In genomic region chr10:18996331-18996730, GRCm38 (mm10) we compare ENCODE assay signal across 18 mouse cellular contexts. TPM values are rescaled to one million over a fixed set of nuclear protein-coding genes. Genes with fewer than 3 reads are reported as not detected.
DNase-seq lines count a peak whose midpoint lies in the region; ATAC-seq and TF ChIP-seq lines count a peak whose summit lies in the region.
"Had no signal": no experiment of that assay in that cellular context is flagged by ENCODE, and none has a peak within 500 bp of the region (broad histone marks: within the 10 kb centered on the region; RNA-seq: fewer than 3 reads in every experiment).

No protein-coding gene starts in this region.

- no peak for ATAC-seq in forebrain, embryonic 12.5 days (ENCODE audit: low FRiP score)
- ATAC-seq: forebrain, embryonic 14.5 days had no signal

- H3K4me1 ChIP-seq in forebrain, embryonic 12.5 days: no peaks in the 10 kb centered on the region
- H3K4me1 ChIP-seq: embryonic facial prominence, embryonic 13.5 days; heart, embryonic 12.5 days; hindbrain, embryonic 15.5 days had no signal

- no peak overlapping the region for H3ac ChIP-seq in myocyte (ENCODE audit: control insufficient read depth, insufficient read length)

- H3K79me2 ChIP-seq in myocyte (ENCODE audit: control insufficient read depth, insufficient read depth): no peaks in the 10 kb centered on the region

- DNase-seq in adrenal gland, adult 2 months: peak; percentile 20
- no peak for DNase-seq in adrenal gland, adult 8-10 months
- DNase-seq in 416B (ENCODE audit: low read depth) (peak; percentile 11), NIH3T3 (ENCODE audit: low read depth) (peak; percentile 22)
- DNase-seq in layer of hippocampus, adult 8-10 months (ENCODE audit: low spot score in 2 of 2): no peak
- DNase-seq in natural killer cell, adult 2 months (ENCODE audit: low spot score in 2 of 2): no peak
- DNase-seq: adrenal gland, postnatal 14 days; cerebellum, adult 18-20 months; cerebellum, adult 9-11 months; cerebellum, postnatal 36 days; gastrocnemius, postnatal 25 days; kidney, adult 18-20 months had no signal

- no peaks in the 10 kb centered on the region for H3K9me3 ChIP-seq in forebrain, embryonic 12.5 days
- H3K9me3 ChIP-seq: embryonic facial prominence, embryonic 13.5 days; hindbrain, embryonic 15.5 days had no signal

- TF ChIP-seq POLR2A in myocyte (IDR thresholded peaks at IDR 0.05; ENCODE audit: insufficient read length, low read depth): no peak

- H3K9ac ChIP-seq in forebrain, embryonic 12.5 days: no peak overlapping the region
- H3K9ac ChIP-seq: embryonic facial prominence, embryonic 13.5 days; heart, embryonic 12.5 days; hindbrain, embryonic 15.5 days had no signal

- no peak overlapping the region for H3K4me3 ChIP-seq in myocyte
- no peak overlapping the region for H3K4me3 ChIP-seq in forebrain, embryonic 12.5 days (replicated peaks)
- H3K4me3 ChIP-seq: embryonic facial prominence, embryonic 13.5 days; heart, embryonic 12.5 days; hindbrain, embryonic 15.5 days had no signal

- H3K27me3 ChIP-seq in myocyte (ENCODE audit: control insufficient read depth, insufficient read depth, insufficient read length): no peaks in the 10 kb centered on the region
- H3K27me3 ChIP-seq in forebrain, embryonic 12.5 days: no peaks in the 10 kb centered on the region
- H3K27me3 ChIP-seq: embryonic facial prominence, embryonic 13.5 days; heart, embryonic 12.5 days; hindbrain, embryonic 15.5 days had no signal

- H3K27ac ChIP-seq in forebrain, embryonic 12.5 days: no peak overlapping the region
- H3K27ac ChIP-seq: embryonic facial prominence, embryonic 13.5 days; hindbrain, embryonic 15.5 days had no signal

- no peaks in the 10 kb centered on the region for H3K36me3 ChIP-seq in myocyte (ENCODE audit: control insufficient read depth, insufficient read depth)
- H3K36me3 ChIP-seq in forebrain, embryonic 12.5 days (replicated peaks): no peaks in the 10 kb centered on the region
- H3K36me3 ChIP-seq: hindbrain, embryonic 15.5 days had no signal

- peak overlapping the region; percentile 32 for H3K4me2 ChIP-seq in myocyte (ENCODE audit: low read depth)
- no peak overlapping the region for H3K4me2 ChIP-seq in forebrain, embryonic 12.5 days
- H3K4me2 ChIP-seq: embryonic facial prominence, embryonic 13.5 days; heart, embryonic 12.5 days; hindbrain, embryonic 15.5 days had no signal

TF ChIP-seq in myocyte, 11 proteins besides CTCF, POLR2A, EP300 and RAD21:
- TF ChIP-seq POLR2AphosphoS2 (IDR thresholded peaks at IDR 0.05; ENCODE audit: insufficient read length, low read depth) (no peak), MYOD1 (IDR thresholded peaks at IDR 0.05; ENCODE audit: control insufficient read depth in 1 of 3, insufficient read length in 2 of 3, low read depth in 2 of 3) (no peak), MYOG (IDR thresholded peaks at IDR 0.05; ENCODE audit: control insufficient read depth in 1 of 3, insufficient read depth in 1 of 3, insufficient read length in 2 of 3, low read depth in 2 of 3) (no peak), USF1 (IDR thresholded peaks at IDR 0.05; ENCODE audit: low read depth) (no peak), E2F4 (IDR thresholded peaks at IDR 0.05; ENCODE audit: insufficient read depth) (no peak), MAX (IDR thresholded peaks at IDR 0.05; ENCODE audit: low read depth) (no peak), CEBPB (IDR thresholded peaks at IDR 0.05; ENCODE audit: insufficient read depth, poor library complexity, severe bottlenecking) (no peak), TCF3 (IDR thresholded peaks at IDR 0.05; ENCODE audit: insufficient read length, low read depth) (no peak), SRF (IDR thresholded peaks at IDR 0.05; ENCODE audit: control insufficient read depth, insufficient read length, low read depth) (no peak), TCF12 (IDR thresholded peaks at IDR 0.05; ENCODE audit: insufficient read depth, poor library complexity, severe bottlenecking) (no peak), REST (IDR thresholded peaks at IDR 0.05; ENCODE audit: insufficient read depth, insufficient read length) (no peak)

RNA-seq across cellular contexts. Expression of gene Tnfaip3, which starts 19.1 kb away (rescaled TPM):
- 1 to 10 TPM; 6.3 to 7.2 TPM for total RNA-seq in adrenal gland, adult 2 months (2021)
- 1.2 and 1.3 TPM in 2 replicates for polyA plus RNA-seq in adrenal gland, adult 2 months (2012; rRNA removed)
- total RNA-seq in adrenal gland, adult 8-10 months (2022): 10 to 100 TPM in 2 of 4 experiments, 1 to 10 TPM in 2; 4.1 to 18.9 (median 8.9) TPM
- 8.0 TPM for polyA plus RNA-seq in myocyte (2012; fragmentation: generic; extraction: Trizol)
- total RNA-seq in layer of hippocampus, adult 8-10 months (2022): 1 to 10 TPM; 6.0 to 7.1 (median 6.4) TPM
- polyA plus RNA-seq in forebrain, embryonic 12.5 days (2016; fragmentation: Nextera tagmentation; extraction: Ambion mirVana): 0.92 and 1.5 TPM in 2 replicates

Comparison
In these comparisons a context has a peak if more than half of its experiments do, and no peak if none do; other contexts are left out.
1. DNase-seq: peak in adrenal gland, adult 2 months (single experiment), 416B (single experiment) and NIH3T3 (single experiment); none in adrenal gland, adult 8-10 months (single experiment), layer of hippocampus, adult 8-10 months (0 of 2) and natural killer cell, adult 2 months (0 of 2).